Mouse (Mus musculus) forebrain, postnatal 0 days (tissue): ENCODE data around the gene Ccdc171. TPM values are rescaled to one million over a fixed set of nuclear protein-coding genes. Genes with fewer than 3 reads are reported as not detected.
A peak's percentile ranks its signal among the peaks of the same experiment; 100 is the strongest.
"Not testable (repeated sequence)": the region's sequence is repeated elsewhere in the genome, so short reads cannot be mapped to it uniquely, and the experiment has no call there.

Source experiments
- ATAC-seq: fragments of 200-750 bp; cut with Nextera tagmentation; 2 replicates; pipeline ENCODE4 v1.8.0; 2017; ENCODE audit warnings: mild to moderate bottlenecking, moderate library complexity
- DNase-seq: peaks from one replicate; pipeline ENCODE4 v3.0.0-alpha.2; 2015
- H3K27ac ChIP-seq: fragments of 300-500 bp; sonication (generic); 2 replicates; pipeline ENCODE4 v1.5.1; 2014; ENCODE audit warnings: low read depth, mild to moderate bottlenecking, antibody characterized with exemption, low read length, moderate library complexity, mixed read lengths
- H3K27me3 ChIP-seq: fragments of 300-500 bp; sonication (generic); 2 replicates; pipeline ENCODE4 v1.6.1; 2014; ENCODE audit warnings: mild to moderate bottlenecking, low read length, mixed read lengths; ENCODE audit not compliant: insufficient read depth
- H3K36me3 ChIP-seq: fragments of 300-500 bp; sonication (generic); 2 replicates; pipeline ENCODE4 v1.6.1; 2014; ENCODE audit warnings: mild to moderate bottlenecking, moderate library complexity; ENCODE audit not compliant: insufficient read depth
- H3K4me1 ChIP-seq: fragments of 300-500 bp; sonication (generic); 2 replicates; pipeline ENCODE4 v1.6.1; 2014; ENCODE audit warnings: antibody characterized with exemption; ENCODE audit not compliant: insufficient read depth
- H3K4me2 ChIP-seq: fragments of 300-500 bp; sonication (generic); 2 replicates; pipeline ENCODE4 v1.6.1; 2014; ENCODE audit warnings: low read depth, mild to moderate bottlenecking, moderate library complexity
- H3K4me3 ChIP-seq: fragments of 300-500 bp; sonication (generic); 2 replicates; pipeline ENCODE4 v1.5.1; 2014; ENCODE audit warnings: low read depth, low read length, mixed read lengths
- H3K9ac ChIP-seq: fragments of 300-500 bp; sonication (generic); 2 replicates; pipeline ENCODE4 v1.6.1; 2014; ENCODE audit warnings: mild to moderate bottlenecking
- H3K9me3 ChIP-seq: fragments of 300-500 bp; sonication (generic); 2 replicates; pipeline ENCODE4 v1.6.1; 2016; ENCODE audit warnings: low read length
- CTCF ChIP-seq: sonication (generic); IDR thresholded peaks from 2 replicates; pipeline ENCODE4 v1.5.1; 2016; ENCODE audit warnings: antibody characterized with exemption, control low read depth, low read depth
- WGBS: fragments of 180-500 bp; shearing (Covaris S2); extraction: QIAGEN DNeasy Blood & Tissue Kit; methylation state at CpG from one replicate; pipeline ENCODE4 v1.1.7; 2014; 5-methylcytosine and 5-hydroxymethylcytosine counted together
- polyA plus RNA-seq: library from polyadenylated mRNA; unstranded; fragments of >200 nt; fragmentation: Nextera tagmentation; extraction: Ambion mirVana; gene quantifications from 2 replicates; pipeline ENCODE4 v1.2.1, GENCODE M21; 2015
- total RNA-seq: library from RNA; depleted of rRNA; stranded (reverse); fragments of >200 nt; gene quantifications from 2 replicates; pipeline ENCODE4 v1.2.3, GENCODE M21; 2014

Gene Ccdc171
- total and polyA plus RNA-seq, 2 experiments from 2014 or later = 2.9 to 4.6 TPM

DNA sequence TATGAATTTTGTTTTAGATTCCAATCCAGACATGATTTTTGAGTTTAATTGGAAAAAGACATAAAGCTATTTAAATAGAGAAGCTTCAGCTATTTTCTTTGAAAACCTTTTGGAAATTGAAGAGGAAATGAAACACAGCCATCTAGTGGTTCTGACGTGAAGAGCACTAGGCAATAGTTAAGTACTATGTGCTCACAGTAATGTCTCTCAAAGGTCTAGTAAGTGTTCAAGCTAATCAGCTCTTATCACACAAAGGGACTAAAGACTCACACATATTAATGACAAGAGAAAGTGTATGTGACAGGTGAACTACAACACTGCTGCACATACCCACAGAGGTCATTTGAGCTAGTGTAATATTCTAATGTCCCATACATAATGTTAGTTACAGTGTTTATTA is 54.8 kb downstream of the Ccdc171 start:
- H3K4me1 ChIP-seq = no peaks in the 10 kb centered on the region
- ATAC-seq (peak; percentile 62; the same call in 1 of the 2 replicates), DNase-seq (peak; percentile 46)
- 11% methylated on average over 1 of the region's 1 CpGs for whole genome bisulfite sequencing
- no peak overlapping the region for H3K4me3 ChIP-seq
- H3K27me3 ChIP-seq = no peaks in the 10 kb centered on the region
- H3K9me3 ChIP-seq = no peaks in the 10 kb centered on the region
- no peak overlapping the region for H3K9ac ChIP-seq
- H3K36me3 ChIP-seq = no peaks in the 10 kb centered on the region
- H3K4me2 ChIP-seq = no peak overlapping the region
- no peak overlapping the region for H3K27ac ChIP-seq
- peak; percentile 65 for TF ChIP-seq CTCF

DNA sequence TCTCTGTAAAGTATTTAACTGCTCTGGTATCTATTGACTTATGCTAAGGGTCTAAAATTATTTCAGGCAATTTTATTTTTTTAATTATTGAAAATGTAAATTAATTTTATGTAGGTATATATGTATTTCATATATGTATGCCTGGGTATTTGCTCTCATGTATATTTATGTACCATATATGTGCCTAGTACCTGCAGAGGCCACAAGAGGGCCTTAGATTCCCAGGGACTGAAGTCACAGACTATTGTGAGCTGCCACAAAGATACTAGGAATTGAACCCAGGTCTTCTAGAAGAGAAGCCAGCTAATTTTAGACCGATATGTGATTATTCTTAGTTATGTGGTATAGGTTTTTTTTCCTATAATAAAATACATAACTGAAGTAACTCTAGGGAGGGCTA is 62.2 kb downstream of the Ccdc171 start:
- no peak for TF ChIP-seq CTCF
- Histone ChIP-seq H3K4me2 (no peak overlapping the region), H3K9ac (no peak overlapping the region), H3K9me3 (no peaks in the 10 kb centered on the region), H3K36me3 (no peaks in the 10 kb centered on the region), H3K4me1 (no peaks in the 10 kb centered on the region), H3K4me3 (no peak overlapping the region), H3K27ac (no peak overlapping the region), H3K27me3 (no peaks in the 10 kb centered on the region)
- DNase-seq (no peak), ATAC-seq (no peak)
- 100% methylated on average over 1 of the region's 1 CpGs for WGBS

DNA sequence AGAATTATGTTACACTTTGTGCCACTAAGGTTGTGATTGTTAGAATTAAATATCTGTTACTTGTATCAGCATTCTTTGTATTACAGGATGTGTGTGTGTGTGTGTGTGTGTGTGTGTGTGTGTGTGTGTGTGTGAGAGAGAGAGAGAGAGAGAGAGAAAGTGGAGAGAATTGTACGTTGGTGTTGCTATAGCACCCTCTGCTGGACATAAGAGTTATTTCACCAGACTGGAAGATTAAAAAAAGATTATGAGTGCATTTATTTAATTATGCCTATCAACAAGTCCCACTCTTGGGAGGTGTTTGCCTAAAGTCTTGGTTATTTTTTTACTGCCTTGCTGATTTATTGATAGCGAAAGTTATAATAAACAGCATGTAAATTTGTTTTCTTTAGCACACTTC is 71.1 kb downstream of the Ccdc171 start:
- H3K27ac ChIP-seq = no peak overlapping the region
- peak; percentile 65 for TF ChIP-seq CTCF
- H3K9ac ChIP-seq = no peak overlapping the region
- H3K27me3 ChIP-seq = no peaks in the 10 kb centered on the region
- DNase-seq (peak; percentile 27), ATAC-seq (no peak)
- no peaks in the 10 kb centered on the region for H3K9me3 ChIP-seq
- 16% methylated on average over 2 of the region's 2 CpGs for WGBS
- H3K4me1 ChIP-seq = no peaks in the 10 kb centered on the region
- H3K36me3 ChIP-seq = no peaks in the 10 kb centered on the region
- no peak overlapping the region for H3K4me2 ChIP-seq
- H3K4me3 ChIP-seq = no peak overlapping the region

DNA sequence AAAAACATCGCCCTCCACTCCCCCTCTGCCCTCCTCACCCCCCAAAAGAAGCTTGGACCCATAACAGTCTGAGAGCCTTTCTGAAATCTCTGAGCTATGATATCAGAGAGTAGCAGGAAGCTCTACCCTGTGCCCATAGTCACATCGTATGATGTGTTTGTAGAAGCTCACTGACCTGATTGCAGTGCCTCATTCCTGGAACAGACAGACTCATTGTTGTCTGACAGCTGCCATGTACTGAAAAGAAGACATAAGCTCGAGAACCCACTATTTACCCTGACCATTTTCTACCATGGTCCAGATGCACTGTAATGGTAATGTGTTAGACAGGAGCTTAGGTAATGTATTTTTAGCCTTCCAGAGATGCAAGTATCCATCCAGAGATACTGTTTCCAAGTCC is 85.8 kb downstream of the Ccdc171 start:
- no peak for TF ChIP-seq CTCF

DNA sequence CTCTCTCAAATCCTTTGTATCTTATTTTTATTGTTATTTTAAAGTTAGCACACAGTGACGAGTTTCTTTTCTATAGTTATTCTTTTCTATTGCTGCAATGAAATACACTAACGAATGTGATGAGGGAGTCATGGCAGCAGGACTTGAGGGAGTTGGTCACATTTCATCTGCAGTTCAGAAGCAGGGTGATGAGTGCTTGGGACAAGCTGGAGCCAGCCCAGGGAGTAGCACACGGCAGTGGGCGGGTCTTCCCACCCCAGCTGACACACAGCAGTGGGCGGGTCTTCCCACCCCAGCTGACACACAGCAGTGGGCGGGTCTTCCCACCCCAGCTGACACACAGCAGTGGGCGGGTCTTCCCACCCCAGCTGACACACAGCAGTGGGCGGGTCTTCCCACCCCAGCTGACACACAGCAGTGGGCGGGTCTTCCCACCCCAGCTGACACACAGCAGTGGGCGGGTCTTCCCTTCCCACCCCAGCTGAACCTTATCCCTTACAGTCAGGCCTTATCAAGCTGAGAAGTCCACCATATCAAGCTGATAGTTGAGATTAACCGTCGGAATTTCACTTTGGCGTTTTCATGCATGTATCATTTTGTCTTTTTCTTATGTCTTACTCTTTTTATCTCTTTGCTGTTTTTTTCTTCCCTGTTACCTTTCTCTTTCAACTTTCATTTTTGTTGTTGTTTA is 97.8 kb downstream of the Ccdc171 start:
- ATAC-seq = not testable (repeated sequence)
- 38% methylated on average over 9 of the region's 13 CpGs for WGBS

More for the DNA sequence above, 85.8 kb downstream of the Ccdc171 start:
- DNase-seq (no peak), ATAC-seq (no peak)
- no peak overlapping the region for H3K9ac ChIP-seq
- H3K4me2 ChIP-seq = no peak overlapping the region
- no peaks in the 10 kb centered on the region for H3K36me3 ChIP-seq
- no peaks in the 10 kb centered on the region for H3K4me1 ChIP-seq
- H3K27me3 ChIP-seq = no peaks in the 10 kb centered on the region
- no peak overlapping the region for H3K4me3 ChIP-seq
- no peaks in the 10 kb centered on the region for H3K9me3 ChIP-seq
- H3K27ac ChIP-seq = no peak overlapping the region
- WGBS = 74% methylated on average over 3 of the region's 3 CpGs

DNA sequence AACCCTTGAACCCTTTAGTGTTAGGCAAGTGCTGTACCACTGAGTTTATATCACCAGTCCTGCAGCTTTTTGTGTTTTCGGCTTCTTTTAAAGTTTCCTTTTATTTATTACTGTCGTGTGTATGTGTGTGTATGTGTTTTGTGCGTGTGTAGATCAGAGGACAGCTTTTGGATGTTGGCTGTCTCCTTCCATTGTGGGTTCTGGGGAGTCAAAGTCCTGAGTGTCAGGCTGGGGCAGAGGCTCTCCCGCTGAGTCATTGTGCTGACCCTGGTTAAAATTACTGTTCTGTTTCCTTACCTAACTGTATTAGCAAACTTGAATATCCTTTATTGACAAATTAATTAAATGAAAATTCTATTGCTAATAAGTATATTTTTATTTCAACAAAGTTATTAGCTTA is 98.4 kb downstream of the Ccdc171 start:
- no peak overlapping the region for H3K27ac ChIP-seq
- no peak for ATAC-seq
- no peak for DNase-seq

More for the DNA sequence above, 97.8 kb downstream of the Ccdc171 start:
- not testable (repeated sequence) for H3K4me1 ChIP-seq, H3K36me3 ChIP-seq, DNase-seq, H3K4me3 ChIP-seq, H3K4me2 ChIP-seq, H3K9me3 ChIP-seq, H3K27me3 ChIP-seq, H3K27ac ChIP-seq, H3K9ac ChIP-seq

DNA sequence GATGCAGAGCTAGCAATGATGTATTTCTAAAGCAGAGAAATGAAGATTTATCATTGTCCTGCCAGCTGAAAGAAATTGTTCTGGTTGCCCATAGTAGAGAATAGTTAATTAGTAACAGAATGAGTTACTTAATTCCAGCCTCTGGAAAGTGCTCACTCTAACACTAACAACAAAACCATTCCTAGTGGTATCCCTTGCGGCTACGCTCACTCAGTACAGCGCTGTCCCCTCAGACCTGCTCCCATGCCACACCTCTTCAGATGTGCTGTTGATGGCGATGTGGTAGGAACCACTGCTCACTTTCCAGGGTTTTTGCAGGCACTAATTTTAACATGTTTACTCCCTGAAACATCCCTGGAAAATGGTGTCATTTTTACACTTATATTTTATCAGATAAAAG is 126.1 kb downstream of the Ccdc171 start:
- Histone ChIP-seq H3K27me3 (no peaks in the 10 kb centered on the region), H3K27ac (no peak overlapping the region), H3K4me1 (no peaks in the 10 kb centered on the region), H3K4me3 (no peak overlapping the region), H3K9me3 (no peaks in the 10 kb centered on the region), H3K9ac (no peak overlapping the region), H3K36me3 (no peaks in the 10 kb centered on the region), H3K4me2 (no peak overlapping the region)
- ATAC-seq = no peak
- 98% methylated on average over 4 of the region's 4 CpGs for WGBS
- TF ChIP-seq CTCF = no peak
- DNase-seq = no peak

More for the DNA sequence above, 98.4 kb downstream of the Ccdc171 start:
- Histone ChIP-seq H3K9me3 (no peaks in the 10 kb centered on the region), H3K4me2 (no peak overlapping the region), H3K4me1 (no peaks in the 10 kb centered on the region), H3K9ac (no peak overlapping the region), H3K4me3 (no peak overlapping the region), H3K27me3 (no peaks in the 10 kb centered on the region), H3K36me3 (no peaks in the 10 kb centered on the region)
- TF ChIP-seq CTCF = no peak
- 88% methylated on average over 4 of the region's 4 CpGs for WGBS
